Mouse (Mus musculus): ENCODE results near the gene Cd81. TPM values are rescaled to one million over a fixed set of nuclear protein-coding genes. Genes with fewer than 3 reads are reported as not detected.
A peak's percentile ranks its signal among the peaks of the same experiment; 100 is the strongest.

Gene Cd81
- polyA plus RNA-seq, 1 experiment from 2014 or later, result 267 TPM

DNA sequence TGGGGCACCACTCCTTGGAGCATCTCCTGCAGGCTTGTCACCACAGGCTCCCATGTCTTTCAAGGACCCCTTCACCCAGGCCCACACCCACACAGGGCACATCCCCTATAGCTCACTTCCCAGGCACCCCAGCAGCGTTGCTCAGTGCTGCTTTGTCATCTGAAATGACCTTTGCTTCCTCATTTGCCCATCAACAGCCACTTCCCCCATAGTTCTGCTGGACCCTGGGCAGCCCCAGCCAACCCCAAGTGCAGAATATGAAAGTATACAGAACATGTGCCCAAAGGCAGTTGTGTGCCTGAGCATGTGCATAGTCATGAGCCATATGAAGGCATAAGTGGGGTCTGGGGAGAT, 43.0 kb downstream of the Cd81 start:
- DNase-seq (ENCODE audit: low spot score), result no peak
- Histone ChIP-seq H3K36me3 (no peaks in the 10 kb centered on the region), H3K27me3 (ENCODE audit: low read depth, poor library complexity, severe bottlenecking) (peaks cover 15% of the 10 kb centered on the region; the same call in 1 of the 2 replicates), H3K4me1 (no peaks in the 10 kb centered on the region), H3K9me3 (replicated peaks) (no peaks in the 10 kb centered on the region), H3K4me3 (no peak overlapping the region), H3K27ac (replicated peaks) (no peak overlapping the region)
- 68% methylated on average over 1 of the region's 1 CpGs for WGBS

DNA sequence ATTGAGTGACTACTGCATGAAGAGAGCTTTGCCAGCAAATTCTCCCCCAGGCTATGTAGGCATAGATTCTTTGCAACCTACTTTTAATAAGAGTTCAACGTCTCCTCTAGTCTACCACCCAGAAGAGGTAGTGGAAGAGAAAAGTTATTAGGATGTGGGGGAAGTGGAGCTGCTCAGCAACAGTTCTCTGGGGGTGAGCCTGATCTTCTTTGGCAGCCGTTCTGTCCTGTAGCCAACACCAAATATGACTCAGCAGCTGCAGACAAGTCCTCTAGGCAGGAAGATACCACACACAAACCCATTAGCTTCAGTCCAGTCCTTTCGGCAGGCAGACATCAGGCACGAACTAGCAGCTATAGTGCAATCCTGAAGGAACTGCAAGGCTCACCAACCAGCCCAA, 48.2 kb downstream of the Cd81 start:
- peaks cover 42% of the 10 kb centered on the region for H3K27me3 ChIP-seq (ENCODE audit: low read depth, poor library complexity, severe bottlenecking)
- no peak for DNase-seq (ENCODE audit: low spot score)
- no peaks in the 10 kb centered on the region for H3K9me3 ChIP-seq (replicated peaks)
- WGBS, result 80% methylated on average over 4 of the region's 4 CpGs
- H3K4me1 ChIP-seq, result no peaks in the 10 kb centered on the region
- no peak overlapping the region for H3K4me3 ChIP-seq
- no peak overlapping the region for H3K27ac ChIP-seq (replicated peaks)
- H3K36me3 ChIP-seq, result no peaks in the 10 kb centered on the region

DNA sequence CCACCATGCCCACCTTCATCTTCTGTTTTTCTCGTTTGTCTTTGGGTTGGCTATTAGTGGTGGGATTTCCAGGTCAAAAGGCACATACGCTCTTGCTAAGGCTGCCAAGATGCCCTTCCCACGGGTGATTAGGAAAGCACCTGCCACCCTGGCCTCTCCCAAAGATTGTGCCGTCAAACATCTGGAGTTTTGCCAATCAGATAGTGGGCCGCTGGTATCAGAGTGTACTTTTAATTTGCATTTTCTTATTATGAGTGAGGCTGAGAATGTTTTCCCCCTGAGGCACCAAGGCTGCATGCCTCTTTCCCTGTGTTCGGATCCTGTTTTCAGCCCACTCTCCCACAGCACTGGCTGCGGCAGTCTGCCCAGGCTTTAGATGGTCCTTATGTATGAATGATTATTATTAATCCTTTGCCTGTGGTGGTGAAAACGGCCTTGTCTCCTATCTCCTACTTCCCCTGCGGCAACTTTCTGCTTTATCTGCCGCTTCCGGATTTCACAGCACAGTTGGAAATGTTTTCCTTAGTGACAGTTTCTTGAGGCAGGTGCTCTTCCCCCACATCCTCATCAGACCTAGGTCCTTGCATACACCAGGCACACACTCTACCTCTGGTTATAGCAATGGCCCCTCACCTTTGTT, 52.8 kb downstream of the Cd81 start:
- Histone ChIP-seq H3K36me3 (no peaks in the 10 kb centered on the region), H3K27me3 (ENCODE audit: low read depth, poor library complexity, severe bottlenecking) (peaks cover 75% of the 10 kb centered on the region), H3K9me3 (replicated peaks) (no peaks in the 10 kb centered on the region), H3K4me3 (no peak overlapping the region), H3K27ac (replicated peaks) (no peak overlapping the region), H3K4me1 (peaks cover 28% of the 10 kb centered on the region)
- WGBS, result 76% methylated on average over 11 of the region's 11 CpGs
- no peak for DNase-seq (ENCODE audit: low spot score)

DNA sequence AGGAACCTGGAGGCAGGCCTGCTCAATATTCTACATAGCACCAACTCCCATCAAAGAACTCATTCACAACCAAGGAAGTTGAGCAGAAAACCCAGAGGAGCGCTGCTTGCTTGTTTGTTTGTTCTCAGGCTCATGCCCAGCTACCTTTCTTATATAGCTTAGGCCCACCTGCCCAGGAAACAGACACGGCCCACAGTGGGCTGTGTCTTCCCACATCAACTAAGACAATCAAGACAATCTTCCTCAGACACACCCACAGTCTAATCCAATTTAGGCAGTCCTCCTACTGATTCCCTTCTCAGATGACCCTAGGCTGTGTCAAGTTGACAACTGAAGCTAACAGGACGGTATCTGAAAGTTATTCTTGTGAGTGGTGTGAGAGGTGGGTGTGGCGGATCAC, 53.5 kb downstream of the Cd81 start, which contains the start of gene Kcnq1:
Kcnq1 (plus strand) TSS at position 301 of the 400 bp plus-strand sequence.
- Histone ChIP-seq H3K27ac (replicated peaks) (no peak within 1 kb of the TSS; the same call in 1 of the 2 replicates), H3K9me3 (replicated peaks) (no peaks in the 10 kb centered on the region), H3K4me3 (peak within 1 kb of the TSS; percentile 52), H3K27me3 (ENCODE audit: low read depth, poor library complexity, severe bottlenecking) (peaks cover 72% of the 10 kb centered on the region), H3K36me3 (no peaks in the 10 kb centered on the region), H3K4me1 (peaks cover 28% of the 10 kb centered on the region)
- DNase-seq (ENCODE audit: low spot score), result no peak
- 67% methylated on average over 4 of the region's 4 CpGs for WGBS

DNA sequence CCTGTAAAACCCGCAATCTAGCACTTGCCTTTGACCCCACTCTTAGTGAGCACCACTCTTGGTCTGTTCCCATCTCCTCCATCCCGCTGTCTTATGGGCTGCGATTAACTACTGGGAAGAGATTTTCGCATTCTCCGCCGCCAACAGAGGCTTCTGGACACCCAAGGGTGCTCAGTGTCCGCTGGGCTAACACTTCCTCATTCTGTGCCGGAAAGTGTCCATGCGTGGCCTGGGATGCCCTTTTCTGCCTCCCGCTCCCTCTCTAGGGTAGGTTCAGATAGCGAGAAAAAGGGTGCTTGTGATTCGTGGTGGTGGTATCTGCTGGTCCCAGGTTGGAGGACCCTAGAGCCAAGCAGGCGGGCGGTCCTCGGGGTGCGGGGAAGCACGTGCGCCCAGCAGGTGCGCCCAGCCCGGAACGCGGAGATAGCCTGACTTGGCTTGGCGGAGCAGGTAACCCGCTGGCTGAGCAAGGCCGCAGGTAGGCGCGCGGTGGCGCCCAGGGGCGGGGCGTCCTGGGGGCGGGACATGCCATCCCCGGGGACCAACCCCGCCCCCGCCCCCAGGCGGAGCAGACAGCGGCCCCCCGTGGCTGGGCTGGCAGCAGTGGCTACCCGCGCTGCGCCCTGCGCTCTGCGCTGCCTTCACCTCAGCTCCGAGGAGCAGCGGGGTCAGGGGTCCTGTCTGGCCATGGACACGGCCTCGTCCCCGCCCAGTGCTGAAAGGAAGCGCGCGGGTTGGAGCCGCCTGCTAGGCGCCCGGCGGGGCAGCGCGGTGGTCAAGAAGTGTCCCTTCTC, 54.3 kb downstream of the Cd81 start:
- peaks cover 72% of the 10 kb centered on the region for H3K27me3 ChIP-seq (ENCODE audit: low read depth, poor library complexity, severe bottlenecking)
- peak; percentile 26 for DNase-seq (ENCODE audit: low spot score)

DNA sequence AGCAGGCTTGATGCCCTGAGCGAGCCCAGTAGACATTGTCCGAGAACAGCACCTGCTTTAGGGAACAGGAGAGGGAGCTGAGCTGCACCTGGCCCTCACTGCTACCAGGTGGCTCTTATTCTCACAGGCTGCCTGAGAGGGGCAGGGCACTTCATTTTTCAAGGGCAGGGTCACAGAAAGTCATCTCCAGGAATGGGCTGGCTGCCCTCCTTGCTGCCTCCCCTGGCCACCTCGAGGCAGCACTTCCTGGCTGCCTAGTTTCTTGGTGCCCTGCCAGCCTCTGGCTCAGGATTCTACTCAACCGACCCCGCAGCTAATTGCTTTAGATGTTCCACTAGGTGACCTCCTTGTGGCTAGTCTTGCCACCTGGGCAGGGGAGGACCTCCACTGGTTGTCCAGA, 55.7 kb downstream of the Cd81 start:
- no peak for DNase-seq (ENCODE audit: low spot score)
- H3K4me3 ChIP-seq, result no peak overlapping the region
- peaks cover 28% of the 10 kb centered on the region for H3K4me1 ChIP-seq
- H3K36me3 ChIP-seq, result no peaks in the 10 kb centered on the region
- WGBS, result 46% methylated on average over 5 of the region's 5 CpGs
- H3K27ac ChIP-seq (replicated peaks), result no peak overlapping the region
- peaks cover 65% of the 10 kb centered on the region for H3K27me3 ChIP-seq (ENCODE audit: low read depth, poor library complexity, severe bottlenecking)
- no peaks in the 10 kb centered on the region for H3K9me3 ChIP-seq (replicated peaks)

More for the DNA sequence above, 54.3 kb downstream of the Cd81 start:
- Histone ChIP-seq H3K4me1 (peaks cover 28% of the 10 kb centered on the region), H3K4me3 (peak overlapping the region; percentile 52), H3K27ac (replicated peaks) (no peak overlapping the region; the same call in 1 of the 2 replicates), H3K9me3 (replicated peaks) (no peaks in the 10 kb centered on the region), H3K36me3 (no peaks in the 10 kb centered on the region)
- WGBS, result 7% methylated on average over 57 of the region's 57 CpGs

DNA sequence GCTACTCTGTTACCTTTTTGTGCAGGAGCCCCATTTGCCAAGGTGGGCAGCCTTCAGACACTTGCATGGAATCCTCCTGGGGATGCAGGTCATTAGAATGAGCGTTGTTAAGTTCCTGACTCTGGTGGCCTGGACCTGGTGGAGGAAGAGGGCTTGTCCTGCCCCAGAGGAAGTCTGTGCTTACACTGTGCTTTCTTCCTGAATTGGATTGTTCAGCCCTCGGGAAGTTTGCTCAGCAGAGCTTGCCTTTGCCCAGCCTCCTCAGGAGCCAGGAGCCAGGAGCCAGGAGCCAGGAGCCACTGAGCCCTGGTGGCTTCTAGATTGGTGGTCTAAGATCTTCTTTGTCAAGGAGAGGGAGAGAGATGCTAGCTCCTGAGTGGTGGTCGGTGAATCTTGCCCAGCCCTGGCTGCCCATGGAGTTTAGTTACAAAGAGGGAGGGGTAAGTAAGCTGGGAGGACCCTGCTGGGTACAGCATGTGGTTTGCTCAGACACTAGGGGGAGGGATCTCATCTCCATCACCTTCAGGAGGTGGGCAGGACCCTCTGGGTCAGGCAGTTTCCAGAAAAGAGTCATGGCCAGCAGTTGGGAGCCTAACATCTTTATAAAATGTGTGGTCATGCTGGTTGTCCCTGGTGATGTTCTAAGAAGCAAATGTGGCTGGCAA, 56.6 kb downstream of the Cd81 start:
- no peak overlapping the region for H3K27ac ChIP-seq (replicated peaks)
- peaks cover 59% of the 10 kb centered on the region for H3K27me3 ChIP-seq (ENCODE audit: low read depth, poor library complexity, severe bottlenecking)
- peaks cover 28% of the 10 kb centered on the region for H3K4me1 ChIP-seq
- H3K36me3 ChIP-seq, result no peaks in the 10 kb centered on the region
- H3K9me3 ChIP-seq (replicated peaks), result no peaks in the 10 kb centered on the region
- DNase-seq (ENCODE audit: low spot score), result no peak
- WGBS, result 34% methylated on average over 3 of the region's 3 CpGs
- no peak overlapping the region for H3K4me3 ChIP-seq

DNA sequence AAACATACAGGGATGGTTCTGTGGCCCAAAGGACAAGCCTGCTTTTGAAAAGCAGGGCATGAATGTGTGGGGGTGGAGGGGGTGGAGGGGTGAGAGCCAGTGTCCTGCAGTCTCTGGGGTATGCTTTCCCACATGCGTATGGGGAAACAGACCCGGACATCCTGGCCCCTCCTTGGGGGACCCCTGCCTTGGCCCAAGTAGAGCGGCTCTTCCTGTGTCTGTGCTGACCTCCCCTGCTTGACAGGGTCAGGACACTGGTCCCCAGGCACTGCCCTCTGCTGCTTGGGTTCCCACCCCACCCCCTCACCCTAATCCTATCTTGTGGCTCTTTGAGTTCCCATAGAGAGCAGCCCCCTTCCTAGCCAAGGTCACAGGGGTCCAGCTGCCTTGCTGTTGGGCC, 57.2 kb downstream of the Cd81 start:
- H3K27me3 ChIP-seq (ENCODE audit: low read depth, poor library complexity, severe bottlenecking), result peaks cover 53% of the 10 kb centered on the region
- 56% methylated on average over 3 of the region's 3 CpGs for WGBS
- H3K4me3 ChIP-seq, result 0 out of 2 replicates have a peak overlapping the region, but pooled peaks have one; percentile 11
- DNase-seq (ENCODE audit: low spot score), result no peak
- no peaks in the 10 kb centered on the region for H3K9me3 ChIP-seq (replicated peaks)
- H3K4me1 ChIP-seq, result peaks cover 28% of the 10 kb centered on the region
- no peaks in the 10 kb centered on the region for H3K36me3 ChIP-seq
- H3K27ac ChIP-seq (replicated peaks), result peak overlapping the region; percentile 17; the same call in 1 of the 2 replicates

DNA sequence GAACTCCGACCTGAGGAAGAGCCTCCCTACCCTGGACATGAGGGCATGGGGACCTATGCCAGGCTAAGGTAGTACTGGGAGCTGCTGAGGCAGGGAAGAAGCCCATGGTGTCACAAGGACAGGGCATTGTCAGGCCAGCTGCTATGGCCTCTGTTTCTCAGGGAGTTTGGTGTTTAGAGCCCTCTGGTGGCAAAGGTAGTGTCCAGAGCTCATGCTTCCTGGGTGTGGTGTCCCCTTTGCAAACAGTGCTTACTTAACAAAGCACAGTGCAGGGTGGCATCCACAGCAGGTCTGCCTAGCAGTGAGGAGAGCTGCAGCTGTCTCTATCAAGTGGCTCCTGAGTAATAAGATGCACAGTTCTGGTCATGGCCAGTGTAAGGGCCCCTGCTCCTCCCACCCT, 58.3 kb downstream of the Cd81 start:
- H3K27ac ChIP-seq (replicated peaks), result no peak overlapping the region
- no peaks in the 10 kb centered on the region for H3K36me3 ChIP-seq
- H3K27me3 ChIP-seq (ENCODE audit: low read depth, poor library complexity, severe bottlenecking), result peaks cover 42% of the 10 kb centered on the region
- WGBS, result 63% methylated on average over 1 of the region's 1 CpGs
- no peak for DNase-seq (ENCODE audit: low spot score)
- no peak overlapping the region for H3K4me3 ChIP-seq
- no peaks in the 10 kb centered on the region; the same call in 1 of the 2 replicates for H3K9me3 ChIP-seq (replicated peaks)
- H3K4me1 ChIP-seq, result peaks cover 28% of the 10 kb centered on the region

DNA sequence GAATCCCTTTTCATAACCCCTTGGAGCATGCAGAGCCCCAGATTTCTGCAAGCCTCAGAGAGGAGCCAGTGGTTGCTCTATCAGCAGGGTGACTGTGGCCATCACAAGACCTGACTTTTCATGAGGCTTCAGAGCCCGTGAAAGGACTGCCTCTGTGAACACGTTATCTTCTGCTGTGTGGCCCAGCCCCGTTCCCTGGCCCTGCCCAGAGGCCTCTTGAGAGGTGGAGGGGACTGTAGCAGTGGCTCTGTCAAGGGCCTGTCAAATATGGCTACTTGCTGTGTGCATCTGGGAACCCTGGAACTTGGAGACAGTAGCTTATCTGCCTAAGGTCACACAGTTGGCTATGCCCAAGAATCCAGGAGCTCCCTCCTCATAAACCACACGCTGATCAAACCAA, 59.2 kb downstream of the Cd81 start:
- H3K27me3 ChIP-seq (ENCODE audit: low read depth, poor library complexity, severe bottlenecking), result peaks cover 33% of the 10 kb centered on the region
- no peak for DNase-seq (ENCODE audit: low spot score)
- no peaks in the 10 kb centered on the region; the same call in 1 of the 2 replicates for H3K9me3 ChIP-seq (replicated peaks)
- no peak overlapping the region for H3K4me3 ChIP-seq
- H3K36me3 ChIP-seq, result no peaks in the 10 kb centered on the region
- H3K4me1 ChIP-seq, result peaks cover 27% of the 10 kb centered on the region
- 66% methylated on average over 4 of the region's 4 CpGs for WGBS
- no peak overlapping the region for H3K27ac ChIP-seq (replicated peaks)

DNA sequence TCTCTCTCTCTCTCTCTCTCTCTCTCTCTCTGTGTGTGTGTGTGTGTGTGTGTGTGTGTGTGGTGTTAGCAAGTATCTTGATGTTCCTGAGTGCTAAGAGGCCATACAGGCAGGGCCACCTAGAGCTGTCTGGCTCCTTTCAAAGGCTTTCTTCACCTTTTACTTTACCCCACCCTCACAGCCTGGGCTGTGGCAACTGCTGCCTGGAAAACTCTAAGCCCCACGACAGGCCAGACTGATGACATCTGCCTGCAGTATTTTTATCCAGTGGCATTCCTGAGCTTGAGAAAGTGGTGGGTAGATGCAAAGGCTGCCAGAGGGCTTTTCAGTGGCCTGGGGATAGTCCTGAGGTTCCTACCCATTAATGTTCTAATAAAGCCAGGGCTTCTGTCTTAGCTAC, 59.9 kb downstream of the Cd81 start:
- Histone ChIP-seq H3K9me3 (replicated peaks) (no peaks in the 10 kb centered on the region; the same call in 1 of the 2 replicates), H3K27me3 (ENCODE audit: low read depth, poor library complexity, severe bottlenecking) (peaks cover 26% of the 10 kb centered on the region), H3K36me3 (no peaks in the 10 kb centered on the region), H3K27ac (replicated peaks) (no peak overlapping the region), H3K4me1 (peaks cover 20% of the 10 kb centered on the region), H3K4me3 (no peak overlapping the region)
- DNase-seq (ENCODE audit: low spot score), result no peak
- WGBS, result 41% methylated on average over 1 of the region's 1 CpGs

DNA sequence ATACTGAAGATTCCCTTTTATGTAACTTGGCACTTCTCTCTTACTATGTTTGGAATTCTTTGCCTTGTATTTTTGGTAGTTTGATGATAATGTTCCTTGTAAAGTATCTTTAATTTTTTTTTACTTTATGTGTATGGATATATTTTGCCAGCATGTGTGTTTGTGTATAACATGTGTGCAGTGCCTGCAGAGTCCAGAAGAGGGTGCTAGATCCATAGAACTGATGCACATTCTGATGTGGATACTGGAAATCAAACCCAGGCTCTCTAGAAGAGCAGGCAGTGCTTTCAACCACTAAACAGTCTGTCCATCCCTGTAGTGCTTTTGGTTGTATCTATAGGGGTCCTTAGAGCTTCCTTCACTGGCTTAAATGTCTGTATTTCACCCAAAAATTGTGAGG, 62.2 kb downstream of the Cd81 start:
- Histone ChIP-seq H3K4me1 (peaks cover 11% of the 10 kb centered on the region), H3K4me3 (no peak overlapping the region), H3K9me3 (replicated peaks) (no peaks in the 10 kb centered on the region; the same call in 1 of the 2 replicates), H3K36me3 (no peaks in the 10 kb centered on the region), H3K27ac (replicated peaks) (no peak overlapping the region), H3K27me3 (ENCODE audit: low read depth, poor library complexity, severe bottlenecking) (peaks cover 2% of the 10 kb centered on the region)
- no peak for DNase-seq (ENCODE audit: low spot score)

- Histone ChIP-seq H3K36me3 (no peaks in the 10 kb centered on the region), H3K9me3 (replicated peaks) (no peaks in the 10 kb centered on the region; the same call in 1 of the 2 replicates), H3K27ac (replicated peaks) (no peak overlapping the region), H3K27me3 (ENCODE audit: low read depth, poor library complexity, severe bottlenecking) (no peaks in the 10 kb centered on the region), H3K4me1 (peaks cover 14% of the 10 kb centered on the region), H3K4me3 (no peak overlapping the region)
- DNase-seq (ENCODE audit: low spot score), result no peak
- WGBS, result 87% methylated on average over 5 of the region's 5 CpGs
Observed at GRCm38 (mm10) chr7:143116521-143116920, 64.0 kb downstream of the Cd81 start.
